Mouse (Mus musculus) liver, postnatal 0 days (tissue): ENCODE data around the gene Atp1b3.

ENCODE experiments used
- CTCF ChIP-seq: sonication (generic); IDR thresholded peaks from 2 replicates; pipeline ENCODE4 v1.5.1; 2016; ENCODE audit warnings: antibody characterized with exemption, low read depth
- EP300 ChIP-seq: IDR thresholded peaks from 2 replicates; pipeline ENCODE4 v1.6.1; 2016; ENCODE audit warnings: antibody characterized with exemption, low read depth, mild to moderate bottlenecking

- TF ChIP-seq EP300 (no peak), CTCF (no peak)
These were observed 43.7 kb downstream of the Atp1b3 start for GRCm38 (mm10) chr9:96320551-96320980.
